Mouse (Mus musculus): ENCODE data around the gene Pink1. TPM values are rescaled to one million over a fixed set of nuclear protein-coding genes. Genes with fewer than 3 reads are reported as not detected.

The Pink1 gene
- polyA plus RNA-seq, 1 experiment: 92.7 TPM

DNA sequence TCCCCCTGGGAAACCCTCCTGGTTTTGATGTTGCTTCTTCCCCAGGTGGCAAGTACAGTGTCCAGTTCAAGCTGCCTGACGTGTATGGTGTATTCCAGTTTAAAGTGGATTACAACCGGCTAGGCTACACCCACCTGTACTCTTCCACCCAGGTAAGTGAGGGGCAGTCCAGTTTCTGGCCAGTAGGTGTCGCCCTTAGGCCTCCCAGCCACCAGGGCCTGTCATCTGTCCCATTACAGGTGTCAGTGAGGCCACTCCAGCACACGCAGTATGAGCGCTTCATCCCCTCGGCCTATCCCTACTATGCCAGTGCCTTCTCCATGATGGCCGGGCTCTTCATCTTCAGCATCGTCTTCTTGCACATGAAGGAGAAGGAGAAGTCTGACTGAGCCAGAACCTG, 14.5 kb downstream of the Pink1 start:
- peak; percentile 37 for DNase-seq (ENCODE audit: low read depth)
- TF ChIP-seq POLR2A (IDR thresholded peaks at IDR 0.05; ENCODE audit: borderline replicate concordance, extremely low read depth, insufficient read depth, insufficient read length, poor library complexity, severe bottlenecking): no peak
- peak; percentile 83 for TF ChIP-seq CTCF (IDR thresholded peaks at IDR 0.05; ENCODE audit: borderline replicate concordance, extremely low read depth, insufficient read depth, insufficient read length)

DNA sequence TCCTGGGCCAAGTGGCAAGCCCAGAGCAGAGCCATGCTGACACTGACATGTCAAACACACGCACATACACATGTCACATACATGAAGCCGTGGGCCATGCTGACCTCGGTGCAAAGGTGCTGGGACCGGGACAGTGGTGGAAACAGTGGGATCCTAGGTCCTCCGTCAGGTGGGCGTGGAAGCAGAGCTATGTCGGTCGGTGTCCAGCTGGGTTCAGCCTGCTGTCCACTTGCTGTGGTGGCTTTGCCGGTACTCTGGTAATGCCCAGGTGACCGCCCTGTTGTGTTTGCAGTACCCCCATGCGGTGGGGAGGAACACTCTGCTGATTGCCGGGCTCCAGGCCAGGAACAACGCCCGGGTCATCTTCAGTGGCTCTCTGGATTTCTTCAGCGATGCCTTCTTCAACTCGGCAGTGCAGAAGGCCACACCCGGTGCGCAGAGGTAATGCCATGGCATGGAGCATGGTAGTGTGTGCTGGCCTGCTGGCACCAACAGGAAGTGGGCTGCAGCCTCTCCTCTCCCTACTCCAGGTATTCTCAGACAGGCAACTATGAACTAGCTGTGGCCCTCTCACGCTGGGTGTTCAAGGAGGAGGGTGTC, 15.7 kb downstream of the Pink1 start:
- DNase-seq (ENCODE audit: low read depth): no peak
- no peak for TF ChIP-seq CTCF (IDR thresholded peaks at IDR 0.05; ENCODE audit: borderline replicate concordance, extremely low read depth, insufficient read depth, insufficient read length)
- no peak for TF ChIP-seq POLR2A (IDR thresholded peaks at IDR 0.05; ENCODE audit: borderline replicate concordance, extremely low read depth, insufficient read depth, insufficient read length, poor library complexity, severe bottlenecking)

DNA sequence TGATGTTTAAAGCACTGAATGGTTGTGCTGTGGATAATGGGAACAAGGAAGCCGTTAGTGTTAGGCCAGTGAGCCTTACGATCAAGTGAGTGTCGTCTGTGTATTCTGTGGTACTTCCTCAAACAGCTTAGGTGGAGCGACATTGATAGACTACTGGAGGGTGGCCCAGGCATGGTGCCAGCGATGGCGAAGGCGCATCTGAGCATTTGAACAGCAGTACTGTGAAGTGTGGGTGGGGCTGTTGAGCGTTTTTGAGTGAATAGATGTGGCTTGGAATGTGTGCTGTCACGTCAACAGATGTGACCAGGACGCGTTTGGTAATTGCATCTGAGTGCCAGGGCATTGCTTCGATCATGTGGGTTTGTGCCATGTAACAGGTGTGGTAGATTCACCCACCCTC, 18.4 kb downstream of the Pink1 start:
- no peak for DNase-seq (ENCODE audit: low read depth)
- no peak for TF ChIP-seq POLR2A (IDR thresholded peaks at IDR 0.05; ENCODE audit: borderline replicate concordance, extremely low read depth, insufficient read depth, insufficient read length, poor library complexity, severe bottlenecking)
- no peak for TF ChIP-seq CTCF (IDR thresholded peaks at IDR 0.05; ENCODE audit: borderline replicate concordance, extremely low read depth, insufficient read depth, insufficient read length)

DNA sequence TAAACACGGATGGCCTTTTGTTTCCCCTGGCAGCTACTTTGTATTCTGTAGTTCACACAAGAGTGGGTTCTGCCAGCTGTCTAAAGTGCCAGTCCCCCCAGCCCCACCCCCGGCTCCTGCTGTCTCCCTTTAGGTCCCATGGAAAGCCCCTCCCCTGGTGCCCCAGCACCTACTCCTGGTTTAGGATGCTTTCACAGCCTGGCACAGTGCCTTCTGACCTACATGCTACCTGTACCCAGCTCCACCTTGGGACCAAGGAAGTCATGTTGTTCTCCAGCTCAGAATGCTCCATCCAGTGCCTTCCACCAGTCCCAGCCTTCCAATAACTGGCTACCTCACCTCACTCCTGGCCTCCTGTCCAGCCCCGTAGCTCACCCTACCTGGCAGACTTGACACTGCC, 19.1 kb downstream of the Pink1 start:
- DNase-seq (ENCODE audit: low read depth): no peak
- TF ChIP-seq CTCF (IDR thresholded peaks at IDR 0.05; ENCODE audit: borderline replicate concordance, extremely low read depth, insufficient read depth, insufficient read length) (no peak), POLR2A (IDR thresholded peaks at IDR 0.05; ENCODE audit: borderline replicate concordance, extremely low read depth, insufficient read depth, insufficient read length, poor library complexity, severe bottlenecking) (no peak)

DNA sequence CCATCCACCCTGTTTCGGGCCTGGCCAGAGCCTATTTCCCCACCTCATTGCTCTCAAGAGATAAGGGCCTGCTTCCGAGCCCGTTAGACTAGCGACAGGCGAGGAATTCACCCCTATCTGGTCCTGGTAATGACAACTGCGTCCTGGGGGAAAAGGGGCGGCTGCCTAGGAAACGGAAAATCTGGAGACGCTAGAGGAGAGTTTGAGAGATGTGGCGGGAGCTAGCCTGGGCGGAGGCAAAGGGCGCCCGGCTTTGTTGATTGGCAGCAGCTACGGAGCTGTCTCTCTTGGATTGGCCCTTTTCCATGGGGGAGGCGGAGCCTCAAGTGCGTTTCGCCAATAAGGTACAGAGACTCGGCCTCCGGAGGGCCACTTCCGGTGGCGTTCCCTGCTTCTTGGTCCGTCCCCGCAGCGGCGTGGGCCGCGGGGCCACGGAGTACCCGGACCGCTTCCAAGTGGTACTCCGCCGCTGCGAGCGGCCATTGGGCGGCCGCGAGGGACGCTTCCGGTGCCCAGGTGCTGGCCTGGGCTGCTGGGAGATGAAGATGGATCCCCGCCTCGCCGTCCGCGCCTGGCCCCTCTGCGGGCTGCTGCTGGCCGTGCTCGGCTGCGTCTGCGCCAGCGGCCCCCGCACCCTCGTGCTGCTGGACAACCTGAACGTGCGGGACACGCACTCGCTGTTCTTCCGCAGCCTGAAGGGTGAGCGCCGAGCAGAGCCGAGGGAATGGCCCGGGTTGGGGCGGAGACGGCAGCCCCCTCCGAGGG, 21.6 kb downstream of the Pink1 start, which contains the start of gene Ddost:
Gene Ddost, plus strand, starts transcription at position 391 of the 765 bp plus-strand sequence.
- peak; percentile 100 for DNase-seq (ENCODE audit: low read depth)
- TF ChIP-seq POLR2A (IDR thresholded peaks at IDR 0.05; ENCODE audit: borderline replicate concordance, extremely low read depth, insufficient read depth, insufficient read length, poor library complexity, severe bottlenecking) (peak; percentile 81; the same call in 1 of the 2 replicates), CTCF (IDR thresholded peaks at IDR 0.05; ENCODE audit: borderline replicate concordance, extremely low read depth, insufficient read depth, insufficient read length) (no peak)

DNA sequence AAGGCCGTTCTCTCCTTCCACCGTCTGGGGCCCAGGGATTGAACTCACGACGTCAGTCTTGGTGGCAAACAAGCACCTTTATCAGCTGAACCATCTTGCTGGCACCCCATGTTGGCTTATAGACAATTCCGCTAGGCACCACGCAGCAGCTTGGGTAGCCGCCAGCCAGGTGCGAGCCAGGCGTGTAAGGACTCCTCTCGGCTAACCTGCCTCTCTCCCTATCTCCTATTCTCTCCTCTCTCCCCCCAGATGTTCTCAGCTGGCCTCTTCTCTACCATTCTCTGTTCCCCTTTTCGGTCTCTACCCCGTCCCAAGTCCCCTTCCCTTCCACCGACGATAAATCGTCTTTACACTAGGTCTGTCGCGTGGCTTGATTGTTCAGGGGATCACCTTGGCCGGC, 22.4 kb downstream of the Pink1 start:
- DNase-seq (ENCODE audit: low read depth): no peak
- TF ChIP-seq CTCF (IDR thresholded peaks at IDR 0.05; ENCODE audit: borderline replicate concordance, extremely low read depth, insufficient read depth, insufficient read length) (no peak), POLR2A (IDR thresholded peaks at IDR 0.05; ENCODE audit: borderline replicate concordance, extremely low read depth, insufficient read depth, insufficient read length, poor library complexity, severe bottlenecking) (no peak)

DNA sequence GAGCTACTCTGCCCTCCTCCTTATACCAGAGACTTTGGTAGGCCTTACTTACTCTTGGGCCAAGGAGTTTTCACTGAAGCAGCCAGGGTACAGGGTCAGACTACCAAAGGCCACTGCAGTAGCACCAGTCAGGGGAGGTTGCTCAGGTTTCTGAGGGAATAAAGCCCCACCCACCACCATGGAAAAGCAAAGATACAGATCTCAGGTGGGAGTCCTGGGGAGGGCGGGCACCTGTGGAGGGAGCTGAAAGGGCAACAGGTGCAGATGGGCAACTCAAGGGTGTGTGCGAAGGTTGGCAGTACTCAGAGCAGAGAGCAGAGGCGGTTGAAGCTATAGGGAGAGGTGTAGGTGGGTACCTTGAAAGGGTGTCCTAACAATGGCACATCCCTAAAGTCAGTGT, 23.1 kb downstream of the Pink1 start:
- TF ChIP-seq POLR2A (IDR thresholded peaks at IDR 0.05; ENCODE audit: borderline replicate concordance, extremely low read depth, insufficient read depth, insufficient read length, poor library complexity, severe bottlenecking): no peak
- no peak for TF ChIP-seq CTCF (IDR thresholded peaks at IDR 0.05; ENCODE audit: borderline replicate concordance, extremely low read depth, insufficient read depth, insufficient read length)
- no peak for DNase-seq (ENCODE audit: low read depth)

DNA sequence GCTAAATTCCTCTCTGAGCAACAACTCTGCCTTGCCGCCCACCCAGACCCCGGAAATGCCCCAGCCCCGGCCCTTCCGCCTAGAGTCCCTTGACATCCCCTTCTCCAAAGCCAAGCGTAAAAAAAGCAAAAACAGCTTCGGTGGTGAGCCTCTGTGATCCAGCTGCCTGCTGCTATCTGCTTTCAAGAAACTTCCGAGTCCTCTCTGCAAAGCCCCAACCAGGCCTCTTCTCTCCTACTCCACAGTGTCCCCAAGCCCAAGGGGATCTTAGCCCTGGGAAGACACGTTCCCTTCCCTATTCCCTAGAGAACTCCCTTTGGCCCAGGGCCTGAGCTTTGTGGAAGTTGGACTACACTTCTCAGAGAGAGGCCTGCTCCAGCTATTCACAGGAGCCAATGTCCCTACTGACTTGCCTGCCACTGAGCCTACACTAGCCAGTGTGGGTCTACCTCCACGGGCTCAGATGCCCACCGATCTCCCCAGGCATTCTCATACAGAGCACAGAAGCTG, 24.8 kb downstream of the Pink1 start:
- TF ChIP-seq POLR2A (IDR thresholded peaks at IDR 0.05; ENCODE audit: borderline replicate concordance, extremely low read depth, insufficient read depth, insufficient read length, poor library complexity, severe bottlenecking) (no peak), CTCF (IDR thresholded peaks at IDR 0.05; ENCODE audit: borderline replicate concordance, extremely low read depth, insufficient read depth, insufficient read length) (no peak)
- DNase-seq (ENCODE audit: low read depth): no peak

DNA sequence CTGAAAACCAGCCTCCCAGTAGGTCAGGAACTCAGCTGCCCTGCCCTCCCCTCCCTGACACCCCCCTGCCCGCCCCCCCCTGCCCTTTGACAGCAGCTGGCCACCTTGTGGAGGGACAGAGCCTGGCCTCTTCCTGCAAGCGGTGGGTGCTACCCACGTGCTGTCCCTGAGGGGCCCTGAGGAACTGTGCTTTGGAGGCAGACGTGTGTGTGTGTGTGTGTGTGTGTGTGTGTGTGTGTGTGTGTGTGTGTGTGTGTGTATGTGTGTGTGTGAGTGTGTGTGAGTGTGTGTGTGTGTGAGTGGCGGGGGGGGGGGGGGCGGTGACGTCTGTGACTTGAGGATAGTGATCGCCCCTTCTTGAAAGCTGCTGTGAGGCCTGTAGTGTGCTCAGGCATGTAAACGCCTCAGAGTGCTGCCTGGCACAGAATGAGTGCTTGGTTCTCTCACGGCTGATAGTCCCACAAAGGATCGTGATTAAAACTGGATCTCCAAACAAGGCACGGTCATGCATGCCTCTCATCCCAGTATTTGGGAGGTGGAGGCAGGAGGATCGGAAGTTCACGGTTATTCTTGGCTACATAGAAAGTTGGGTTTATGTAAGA, 32.1 kb downstream of the Pink1 start:
- TF ChIP-seq CTCF (IDR thresholded peaks at IDR 0.05; ENCODE audit: borderline replicate concordance, extremely low read depth, insufficient read depth, insufficient read length): no peak
- no peak for TF ChIP-seq POLR2A (IDR thresholded peaks at IDR 0.05; ENCODE audit: borderline replicate concordance, extremely low read depth, insufficient read depth, insufficient read length, poor library complexity, severe bottlenecking)
- peak; percentile 26 for DNase-seq (ENCODE audit: low read depth)

DNA sequence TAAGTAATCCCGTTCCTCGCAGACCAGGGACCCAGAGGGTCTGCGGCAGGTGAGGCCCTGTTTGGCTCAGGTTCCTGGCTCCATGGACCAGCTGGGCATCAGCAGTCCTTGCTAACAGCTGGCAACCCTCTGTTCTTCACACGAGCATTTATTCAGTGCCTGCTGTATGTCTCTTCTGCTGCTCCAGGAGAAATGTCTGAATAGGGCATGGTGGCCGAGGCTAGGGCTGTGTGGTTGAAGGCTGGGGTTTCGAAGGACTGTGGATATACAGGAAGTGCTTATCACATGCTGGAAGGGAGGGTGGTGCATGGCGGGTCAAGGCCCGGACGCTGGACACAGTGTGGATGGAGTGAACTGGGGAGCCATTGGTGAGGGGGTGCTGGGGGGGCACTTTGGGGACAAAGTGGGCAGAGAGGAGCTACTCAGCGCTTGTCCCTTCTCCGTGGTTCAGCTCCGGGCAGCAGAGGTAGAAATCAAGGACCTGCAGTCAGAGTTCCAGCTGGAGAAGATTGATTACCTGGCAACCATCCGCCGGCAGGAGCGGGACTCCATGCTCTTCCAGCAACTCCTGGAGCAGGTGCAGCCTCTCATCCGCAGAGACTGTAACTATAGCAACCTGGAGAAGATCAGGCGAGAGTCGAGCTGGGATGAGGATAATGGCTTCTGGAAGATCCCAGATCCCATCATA, 32.7 kb downstream of the Pink1 start:
- TF ChIP-seq POLR2A (IDR thresholded peaks at IDR 0.05; ENCODE audit: borderline replicate concordance, extremely low read depth, insufficient read depth, insufficient read length, poor library complexity, severe bottlenecking) (no peak), CTCF (IDR thresholded peaks at IDR 0.05; ENCODE audit: borderline replicate concordance, extremely low read depth, insufficient read depth, insufficient read length) (no peak)
- DNase-seq (ENCODE audit: low read depth): peak; percentile 84

DNA sequence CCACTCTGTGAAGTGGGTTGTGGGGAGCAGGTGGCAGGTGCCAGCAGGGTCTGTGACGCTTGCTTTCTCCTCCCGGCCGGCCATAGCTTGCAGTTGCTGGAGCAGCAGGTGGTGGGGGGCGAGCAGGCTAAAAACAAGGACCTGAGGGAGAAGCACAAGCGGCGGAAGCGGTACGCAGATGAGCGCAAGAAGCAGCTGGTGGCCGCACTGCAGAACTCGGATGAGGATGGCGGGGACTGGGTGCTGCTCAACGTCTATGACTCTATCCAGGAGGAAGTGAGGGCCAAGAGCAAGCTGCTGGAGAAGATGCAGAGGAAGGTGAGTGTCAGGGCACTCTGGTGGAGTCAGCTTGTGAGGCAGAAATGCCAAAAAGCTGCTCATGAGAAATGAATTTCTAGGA, 34.1 kb downstream of the Pink1 start:
- TF ChIP-seq POLR2A (IDR thresholded peaks at IDR 0.05; ENCODE audit: borderline replicate concordance, extremely low read depth, insufficient read depth, insufficient read length, poor library complexity, severe bottlenecking): no peak
- TF ChIP-seq CTCF (IDR thresholded peaks at IDR 0.05; ENCODE audit: borderline replicate concordance, extremely low read depth, insufficient read depth, insufficient read length): no peak
- no peak for DNase-seq (ENCODE audit: low read depth)

All from brain, embryonic 14.5 days (tissue).